Mouse (Mus musculus): ENCODE data around the gene Zfp282. TPM values are rescaled to one million over a fixed set of nuclear protein-coding genes. Genes with fewer than 3 reads are reported as not detected.
A peak's percentile ranks its signal among the peaks of the same experiment; 100 is the strongest.
"Not testable (repeated sequence)": the region's sequence is repeated elsewhere in the genome, so short reads cannot be mapped to it uniquely, and the experiment has no call there.

The Zfp282 gene
- polyA plus RNA-seq, 1 experiment, result 6.7 TPM

GRCm38 (mm10) chr6:47841831-47842230 lies 35.2 kb upstream of the Zfp282 start:
- TF ChIP-seq GATA1 (IDR thresholded peaks at IDR 0.05; ENCODE audit: borderline replicate concordance, low read length), result no peak
- no peak for TF ChIP-seq FLI1 (IDR thresholded peaks at IDR 0.05; ENCODE audit: low read length)
- H3K27me3 ChIP-seq (replicated peaks), result no peaks in the 10 kb centered on the region
- H3K4me3 ChIP-seq (replicated peaks), result no peak overlapping the region
- peaks cover 33% of the 10 kb centered on the region for H3K36me3 ChIP-seq (replicated peaks; ENCODE audit: low read length)
- H3K9me3 ChIP-seq, result no peaks in the 10 kb centered on the region
- peaks cover 44% of the 10 kb centered on the region for H3K4me1 ChIP-seq

- no peak for TF ChIP-seq GATA1 (IDR thresholded peaks at IDR 0.05; ENCODE audit: borderline replicate concordance, low read length)
- no peak for TF ChIP-seq FLI1 (IDR thresholded peaks at IDR 0.05; ENCODE audit: low read length)
- H3K4me1 ChIP-seq, result peaks cover 41% of the 10 kb centered on the region
- H3K27me3 ChIP-seq (replicated peaks), result no peaks in the 10 kb centered on the region
- no peak overlapping the region for H3K4me3 ChIP-seq (replicated peaks)
- peaks cover 35% of the 10 kb centered on the region for H3K36me3 ChIP-seq (replicated peaks; ENCODE audit: low read length)
- no peaks in the 10 kb centered on the region for H3K9me3 ChIP-seq
Measured at GRCm38 (mm10) chr6:47842337-47842736, 34.7 kb upstream of the Zfp282 start.

GRCm38 (mm10) chr6:47845779-47846178 lies 31.2 kb upstream of the Zfp282 start:
- Histone ChIP-seq H3K4me1 (peaks cover 14% of the 10 kb centered on the region), H3K4me3 (replicated peaks) (no peak overlapping the region), H3K36me3 (replicated peaks; ENCODE audit: low read length) (peaks cover 25% of the 10 kb centered on the region), H3K27me3 (replicated peaks) (no peaks in the 10 kb centered on the region), H3K9me3 (no peaks in the 10 kb centered on the region)
- TF ChIP-seq GATA1 (IDR thresholded peaks at IDR 0.05; ENCODE audit: borderline replicate concordance, low read length), result no peak
- no peak for TF ChIP-seq FLI1 (IDR thresholded peaks at IDR 0.05; ENCODE audit: low read length)

GRCm38 (mm10) chr6:47857241-47857640 lies 19.8 kb upstream of the Zfp282 start:
- Histone ChIP-seq H3K27me3 (replicated peaks) (no peaks in the 10 kb centered on the region), H3K4me1 (no peaks in the 10 kb centered on the region), H3K9me3 (no peaks in the 10 kb centered on the region), H3K4me3 (replicated peaks) (no peak overlapping the region), H3K36me3 (replicated peaks; ENCODE audit: low read length) (peaks cover 49% of the 10 kb centered on the region)
- no peak for TF ChIP-seq GATA1 (IDR thresholded peaks at IDR 0.05; ENCODE audit: borderline replicate concordance, low read length)

GRCm38 (mm10) chr6:47857729-47858128 lies 19.3 kb upstream of the Zfp282 start:
- not testable (repeated sequence) for H3K9me3 ChIP-seq; H3K4me1 ChIP-seq; H3K27me3 ChIP-seq (replicated peaks); H3K4me3 ChIP-seq (replicated peaks)
- H3K36me3 ChIP-seq (replicated peaks; ENCODE audit: low read length), result peaks cover 54% of the 10 kb centered on the region

GRCm38 (mm10) chr6:47872266-47872665 lies 4.7 kb upstream of the Zfp282 start:
- H3K36me3 ChIP-seq (replicated peaks; ENCODE audit: low read length), result peaks cover 20% of the 10 kb centered on the region
- no peak overlapping the region for H3K4me3 ChIP-seq (replicated peaks)
- TF ChIP-seq GATA1 (IDR thresholded peaks at IDR 0.05; ENCODE audit: borderline replicate concordance, low read length) (no peak), FLI1 (IDR thresholded peaks at IDR 0.05; ENCODE audit: low read length) (no peak)
- H3K9me3 ChIP-seq, result no peaks in the 10 kb centered on the region
- no peaks in the 10 kb centered on the region; the same call in 1 of the 2 replicates for H3K4me1 ChIP-seq
- H3K27me3 ChIP-seq (replicated peaks), result no peaks in the 10 kb centered on the region

GRCm38 (mm10) chr6:47877461-47878132 lies 593 bp downstream of the Zfp282 start:
- TF ChIP-seq FLI1 (IDR thresholded peaks at IDR 0.05; ENCODE audit: low read length), result no peak
- no peak for TF ChIP-seq GATA1 (IDR thresholded peaks at IDR 0.05; ENCODE audit: borderline replicate concordance, low read length)
- peaks cover 30% of the 10 kb centered on the region for H3K36me3 ChIP-seq (replicated peaks; ENCODE audit: low read length)
- peaks cover 24% of the 10 kb centered on the region for H3K4me1 ChIP-seq
- peak overlapping the region; percentile 96 for H3K4me3 ChIP-seq (replicated peaks)
- no peaks in the 10 kb centered on the region for H3K27me3 ChIP-seq (replicated peaks)
- no peaks in the 10 kb centered on the region for H3K9me3 ChIP-seq

GRCm38 (mm10) chr6:47878133-47878514 lies 1.1 kb downstream of the Zfp282 start:
- TF ChIP-seq GATA1 (IDR thresholded peaks at IDR 0.05; ENCODE audit: borderline replicate concordance, low read length) (no peak), FLI1 (IDR thresholded peaks at IDR 0.05; ENCODE audit: low read length) (no peak)
- H3K9me3 ChIP-seq, result no peaks in the 10 kb centered on the region

GRCm38 (mm10) chr6:47878593-47878992 lies 1.6 kb downstream of the Zfp282 start:
- Histone ChIP-seq H3K4me3 (replicated peaks) (peak overlapping the region; percentile 96), H3K36me3 (replicated peaks; ENCODE audit: low read length) (peaks cover 39% of the 10 kb centered on the region), H3K27me3 (replicated peaks) (no peaks in the 10 kb centered on the region), H3K9me3 (no peaks in the 10 kb centered on the region), H3K4me1 (peaks cover 24% of the 10 kb centered on the region)
- TF ChIP-seq GATA1 (IDR thresholded peaks at IDR 0.05; ENCODE audit: borderline replicate concordance, low read length) (no peak), FLI1 (IDR thresholded peaks at IDR 0.05; ENCODE audit: low read length) (no peak)

More at GRCm38 (mm10) chr6:47878133-47878514, 1.1 kb downstream of the Zfp282 start:
- H3K4me1 ChIP-seq, result peaks cover 24% of the 10 kb centered on the region
- no peaks in the 10 kb centered on the region for H3K27me3 ChIP-seq (replicated peaks)
- H3K4me3 ChIP-seq (replicated peaks), result peak overlapping the region; percentile 96
- H3K36me3 ChIP-seq (replicated peaks; ENCODE audit: low read length), result peaks cover 35% of the 10 kb centered on the region

GRCm38 (mm10) chr6:47879049-47879716 lies 2.2 kb downstream of the Zfp282 start:
- no peaks in the 10 kb centered on the region for H3K9me3 ChIP-seq
- TF ChIP-seq GATA1 (IDR thresholded peaks at IDR 0.05; ENCODE audit: borderline replicate concordance, low read length), result no peak
- TF ChIP-seq FLI1 (IDR thresholded peaks at IDR 0.05; ENCODE audit: low read length), result no peak
- peak overlapping the region; percentile 96 for H3K4me3 ChIP-seq (replicated peaks)
- H3K27me3 ChIP-seq (replicated peaks), result no peaks in the 10 kb centered on the region
- H3K36me3 ChIP-seq (replicated peaks; ENCODE audit: low read length), result peaks cover 45% of the 10 kb centered on the region
- H3K4me1 ChIP-seq, result peaks cover 24% of the 10 kb centered on the region
